Mouse (Mus musculus): ENCODE data around the gene Kcnn1.

The Kcnn1 gene

GRCm38 (mm10) chr8:70820101-70820935, 42.7 kb downstream of the Kcnn1 start:
- in situ Hi-C loops (cut with MboI, MseI), result no loop called here

GRCm38 (mm10) chr8:70816679-70817078, 46.4 kb downstream of the Kcnn1 start:
- in situ Hi-C loops (cut with MboI, MseI), result no loop called here

- in situ Hi-C loops (cut with MboI, MseI), result no loop called here
Measured at GRCm38 (mm10) chr8:70812885-70813284, 50.2 kb downstream of the Kcnn1 start.

- in situ Hi-C loops (cut with MboI, MseI), result no loop called here
Measured at GRCm38 (mm10) chr8:70812055-70812454, 51.0 kb downstream of the Kcnn1 start.

GRCm38 (mm10) chr8:70810962-70811680, 51.9 kb downstream of the Kcnn1 start:
- in situ Hi-C loops (cut with MboI, MseI), result no loop called here

GRCm38 (mm10) chr8:70808955-70809701, 53.9 kb downstream of the Kcnn1 start:
- in situ Hi-C loops (cut with MboI, MseI), result no loop called here

GRCm38 (mm10) chr8:70808239-70808638, 54.8 kb downstream of the Kcnn1 start, which contains the start of gene Il12rb1:
Il12rb1 (plus strand) TSS chr8:70808449.
- in situ Hi-C loops (cut with MboI, MseI), result no loop called here

GRCm38 (mm10) chr8:70807304-70807703, 55.8 kb downstream of the Kcnn1 start:
- in situ Hi-C loops (cut with MboI, MseI), result no loop called here

- in situ Hi-C loops (cut with MboI, MseI), result no loop called here
Measured at GRCm38 (mm10) chr8:70806541-70806940, 56.5 kb downstream of the Kcnn1 start.

- in situ Hi-C loops (cut with MboI, MseI), result no loop called here
Measured at GRCm38 (mm10) chr8:70804481-70805206, 58.4 kb downstream of the Kcnn1 start, which contains the start of gene Mast3. Mast3 (minus strand) TSS chr8:70805054.

GRCm38 (mm10) chr8:70803761-70804480, 59.1 kb downstream of the Kcnn1 start:
- in situ Hi-C loops (cut with MboI, MseI), result no loop called here

- in situ Hi-C loops (cut with MboI, MseI), result no loop called here
Measured at GRCm38 (mm10) chr8:70802786-70803510, 60.1 kb downstream of the Kcnn1 start.

- in situ Hi-C loops (cut with MboI, MseI), result no loop called here
Measured at GRCm38 (mm10) chr8:70801830-70802229, 61.2 kb downstream of the Kcnn1 start.

- in situ Hi-C loops (cut with MboI, MseI), result no loop called here
Measured at GRCm38 (mm10) chr8:70801156-70801555, 61.9 kb downstream of the Kcnn1 start.

GRCm38 (mm10) chr8:70800648-70801047, 62.4 kb downstream of the Kcnn1 start:
- in situ Hi-C loops (cut with MboI, MseI), result no loop called here

- in situ Hi-C loops (cut with MboI, MseI), result no loop called here
Measured at GRCm38 (mm10) chr8:70798281-70798680, 64.8 kb downstream of the Kcnn1 start.

GRCm38 (mm10) chr8:70797081-70798070, 65.7 kb downstream of the Kcnn1 start:
- in situ Hi-C loops (cut with MboI, MseI), result no loop called here

GRCm38 (mm10) chr8:70796403-70797080, 66.5 kb downstream of the Kcnn1 start:
- in situ Hi-C loops (cut with MboI, MseI), result no loop called here
